Mouse (Mus musculus): ENCODE measurements around the gene Gm13539.

- TF ChIP-seq GATA1 (IDR thresholded peaks at IDR 0.05; ENCODE audit: borderline replicate concordance, low read length) = no peak
- TF ChIP-seq FLI1 (IDR thresholded peaks at IDR 0.05; ENCODE audit: low read length) = no peak
Observed at GRCm38 (mm10) chr2:25830786-25831185, 48.7 kb downstream of the Gm13539 start.

All from megakaryocyte, embryonic 14.5 days (primary cell).